Mouse (Mus musculus) adipocyte (in vitro differentiated cells): ENCODE results near the gene 4931409K22Rik.
A peak's percentile ranks its signal among the peaks of the same experiment; 100 is the strongest.
"Not testable (repeated sequence)": the region's sequence is repeated elsewhere in the genome, so short reads cannot be mapped to it uniquely, and the experiment has no call there.

Experiments used
- DNase-seq: peaks from one replicate; pipeline ENCODE4 v3.0.0-alpha.2; 2016; ENCODE audit warnings: low spot score

4931409K22Rik gene

DNA sequence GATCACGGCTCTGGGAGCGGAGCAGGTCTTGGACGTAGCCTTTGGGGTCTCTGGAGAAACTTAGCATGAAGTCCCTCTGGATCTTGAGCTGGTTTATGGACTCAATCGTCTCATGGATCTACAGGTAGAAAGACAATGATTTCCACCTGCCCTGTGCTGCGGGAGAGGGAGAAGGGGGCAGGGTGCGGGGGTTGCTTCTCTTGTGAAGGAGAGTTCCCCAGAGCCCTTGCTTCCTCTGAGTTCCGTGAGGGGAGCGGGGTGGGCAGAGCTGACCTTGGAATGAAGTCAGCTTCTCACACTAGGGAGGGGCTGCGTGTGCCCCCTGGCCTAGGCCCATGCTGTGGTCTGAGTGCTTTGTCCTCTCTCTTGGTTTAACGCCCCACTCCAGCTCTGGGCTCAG is 36.6 kb upstream of the 4931409K22Rik start:
- DNase-seq = no peak

- DNase-seq = no peak
Measured at GRCm38 (mm10) chr5:24592471-24593160, 36.0 kb upstream of the 4931409K22Rik start.

GRCm38 (mm10) chr5:24591796-24592470 is 35.3 kb upstream of the 4931409K22Rik start:
- no peak for DNase-seq

DNA sequence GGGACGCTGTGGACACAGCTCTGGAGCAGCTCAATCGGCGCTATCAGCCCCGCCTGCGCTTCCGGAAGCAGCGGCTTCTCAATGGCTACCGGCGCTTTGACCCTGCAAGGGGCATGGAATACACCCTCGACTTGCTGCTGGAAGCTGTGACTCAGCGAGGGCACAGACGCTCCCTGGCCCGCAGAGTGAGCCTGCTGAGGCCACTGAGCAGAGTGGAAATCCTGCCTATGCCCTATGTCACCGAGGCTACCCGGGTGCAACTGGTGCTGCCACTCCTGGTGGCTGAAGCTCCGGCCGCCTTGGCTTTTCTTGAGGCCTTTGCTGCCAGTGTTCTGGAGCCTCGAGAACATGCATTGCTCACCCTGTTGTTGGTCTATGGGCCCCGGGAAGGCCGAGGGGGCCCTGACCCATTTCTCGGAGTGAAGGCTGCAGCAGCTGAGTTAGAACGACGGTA is 34.7 kb upstream of the 4931409K22Rik start:
- DNase-seq = no peak

- no peak for DNase-seq
Measured at GRCm38 (mm10) chr5:24589511-24590500, 33.2 kb upstream of the 4931409K22Rik start.

DNA sequence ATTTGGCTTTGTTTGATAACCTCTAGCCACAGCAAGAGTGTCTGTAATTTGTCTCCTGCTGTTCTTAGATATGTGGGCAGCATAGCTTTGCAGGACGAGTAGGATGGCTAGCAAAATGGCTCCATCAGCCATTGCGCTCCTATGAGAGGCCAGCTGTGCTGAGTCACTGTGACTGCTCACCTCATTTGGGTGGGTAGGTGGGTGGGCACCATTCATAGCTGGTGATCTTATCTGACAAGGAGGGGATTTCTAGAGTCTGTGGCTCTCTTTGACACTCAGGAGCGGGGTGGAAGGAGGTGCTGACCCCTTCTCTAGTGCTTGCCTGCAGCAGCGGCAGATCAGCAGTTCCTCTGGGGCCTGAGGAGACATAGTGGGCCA is 30.6 kb upstream of the 4931409K22Rik start:
- DNase-seq = peak; percentile 69

- DNase-seq = peak; percentile 84
Measured at GRCm38 (mm10) chr5:24586547-24587199, 30.1 kb upstream of the 4931409K22Rik start, which contains the start of gene Chpf2. TSS of gene Chpf2 (plus strand) at chr5:24586741.

- no peak for DNase-seq
Measured at GRCm38 (mm10) chr5:24586106-24586505, 29.5 kb upstream of the 4931409K22Rik start.

DNA sequence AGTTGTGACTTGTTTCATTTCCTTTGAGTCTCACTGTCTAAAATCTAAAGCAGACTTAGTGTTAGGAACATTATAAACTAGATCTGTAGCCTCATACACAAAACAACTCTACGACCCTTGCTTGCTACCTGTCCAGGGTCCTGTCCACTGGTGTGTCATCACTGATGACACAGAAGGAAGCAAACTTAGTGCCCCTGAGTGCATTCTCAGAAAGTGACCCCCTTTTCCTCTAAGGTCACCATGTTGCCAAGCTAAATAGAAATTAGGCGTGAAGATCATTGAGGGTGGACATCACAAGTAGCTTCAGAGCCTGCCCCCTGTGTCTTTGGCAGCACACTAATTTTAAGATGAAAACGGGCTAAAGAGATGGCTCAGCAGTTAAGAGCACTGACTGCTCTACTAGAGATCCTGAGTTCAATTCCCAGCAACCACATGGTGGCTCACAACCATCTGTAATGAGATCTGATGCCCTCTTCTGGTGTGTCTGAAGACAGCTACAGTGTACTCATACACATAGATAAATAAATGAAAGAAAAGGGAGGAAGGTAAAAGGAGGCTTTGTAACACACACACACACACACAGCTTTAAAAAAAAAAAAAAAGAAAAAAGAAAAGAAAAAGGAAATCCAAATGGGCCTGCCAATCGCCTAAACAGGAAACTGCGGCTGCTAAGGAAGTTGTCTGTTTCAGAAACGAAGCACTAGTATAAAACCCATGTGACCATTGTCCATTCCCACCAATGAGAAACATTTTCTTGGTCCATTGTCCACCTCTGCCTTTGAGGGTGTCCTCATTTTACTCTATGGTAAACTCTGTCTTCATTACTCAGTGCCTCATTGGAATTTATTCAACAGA is 21.7 kb upstream of the 4931409K22Rik start:
- no peak for DNase-seq

GRCm38 (mm10) chr5:24577183-24577929 is 20.7 kb upstream of the 4931409K22Rik start, which contains the start of gene Abcf2:
TSS of gene Abcf2 (minus strand) at chr5:24577467.
- DNase-seq = peak; percentile 100

- peak; percentile 37 for DNase-seq
Measured at GRCm38 (mm10) chr5:24576801-24577182, 20.2 kb upstream of the 4931409K22Rik start.

- DNase-seq = no peak
Measured at GRCm38 (mm10) chr5:24575948-24576347, 19.3 kb upstream of the 4931409K22Rik start.

GRCm38 (mm10) chr5:24555335-24555734 is 1.3 kb downstream of the 4931409K22Rik start:
- not testable (repeated sequence) for DNase-seq

DNA sequence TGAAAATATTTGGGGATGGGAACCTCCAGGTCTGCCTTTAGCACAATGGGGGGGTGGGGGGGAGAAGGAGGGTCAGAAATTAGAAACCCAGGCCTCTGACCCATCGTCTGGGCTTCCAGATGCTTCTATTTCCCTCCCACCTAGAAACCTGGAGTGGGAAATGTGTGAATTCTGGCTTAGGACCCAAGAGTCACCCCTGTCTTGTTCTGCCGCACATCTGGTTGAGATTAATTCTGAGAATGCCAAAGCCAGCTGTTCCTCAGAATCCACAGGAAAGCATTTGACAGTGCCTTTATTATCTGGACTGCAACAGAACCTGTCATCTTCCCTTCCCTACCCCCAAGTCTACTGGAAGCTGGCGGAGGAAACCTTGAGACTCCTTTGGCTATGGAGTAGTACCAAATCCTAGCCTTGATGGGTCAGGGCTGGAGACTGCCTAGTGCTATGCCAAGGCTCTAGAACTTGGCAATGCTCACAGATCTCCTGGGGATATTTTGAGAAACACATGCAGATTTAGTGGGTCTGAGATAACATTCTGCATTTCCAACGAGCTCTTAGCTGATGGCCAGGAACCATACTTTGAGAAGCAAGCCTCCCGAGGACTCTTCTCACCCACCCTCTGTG is 2.9 kb downstream of the 4931409K22Rik start:
- peak; percentile 55 for DNase-seq

DNA sequence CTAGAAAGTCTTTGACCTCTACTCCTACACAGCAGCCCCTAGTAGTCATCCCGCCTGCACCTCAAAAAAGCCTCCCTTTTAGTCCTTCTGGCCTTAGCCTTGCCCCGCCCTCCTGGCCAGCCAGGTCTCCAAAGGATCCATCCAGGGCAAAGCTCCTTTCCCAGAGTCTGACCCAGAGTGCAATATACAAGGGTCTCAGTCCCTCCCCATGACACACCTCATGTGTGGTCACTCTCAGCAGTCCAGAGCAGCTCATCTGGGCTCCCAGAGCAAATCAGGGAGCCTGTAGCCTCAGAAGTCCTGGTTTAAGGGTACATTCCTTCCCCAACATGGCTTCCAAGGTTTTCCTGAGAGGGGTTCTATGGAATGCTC is 5.3 kb downstream of the 4931409K22Rik start:
- DNase-seq = no peak

- no peak for DNase-seq
Measured at GRCm38 (mm10) chr5:24550598-24551316, 5.9 kb downstream of the 4931409K22Rik start.

DNA sequence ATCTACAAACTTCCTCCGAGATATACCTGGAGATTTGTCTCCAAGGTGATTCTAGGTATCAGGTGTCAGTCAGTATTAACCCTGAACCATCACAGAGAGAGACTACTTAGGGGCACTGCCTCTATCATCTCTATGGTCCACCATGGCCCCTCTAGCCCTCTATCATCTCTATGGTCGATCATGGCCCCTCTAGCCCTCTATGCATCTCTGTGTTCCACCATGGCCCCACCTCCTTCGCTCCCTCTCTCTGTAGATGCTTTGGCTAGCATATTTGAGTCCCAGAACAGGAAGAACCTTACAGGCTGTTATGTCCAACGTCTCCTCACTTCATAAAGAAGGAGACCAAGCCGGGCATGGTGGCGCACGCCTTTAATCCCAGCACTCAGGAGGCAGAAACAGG is 14.0 kb downstream of the 4931409K22Rik start:
- no peak for DNase-seq

DNA sequence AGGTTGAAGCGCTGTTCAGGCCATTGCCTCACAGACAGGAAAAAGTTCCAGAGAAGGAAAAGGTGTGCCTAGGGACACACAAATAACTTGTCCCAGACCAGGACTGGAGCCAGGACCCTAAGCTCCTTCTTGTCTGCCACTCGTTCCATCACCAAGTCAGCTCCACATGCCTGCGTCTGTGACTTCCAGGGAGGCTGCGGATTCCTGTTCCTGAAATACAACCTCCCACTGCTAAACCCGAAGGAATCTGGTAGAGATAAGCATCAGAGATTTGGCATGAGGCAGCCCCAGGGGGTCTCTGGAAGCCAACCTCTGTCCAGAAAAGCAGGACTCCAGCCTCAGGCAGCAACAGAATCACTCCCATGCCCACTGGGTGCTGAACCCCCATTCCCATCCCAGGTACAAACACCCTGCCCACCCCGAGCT is 15.5 kb downstream of the 4931409K22Rik start:
- no peak for DNase-seq
